Mouse (Mus musculus): ENCODE measurements at regions not wholly inside any gene's neighbourhood (a gene's known extent, or its start where the extent isn't known, plus 50 kb on each side); places are given as distances from the start of the nearest gene placed in this dataset.
A peak's percentile ranks its signal among the peaks of the same experiment; 100 is the strongest.

DNA sequence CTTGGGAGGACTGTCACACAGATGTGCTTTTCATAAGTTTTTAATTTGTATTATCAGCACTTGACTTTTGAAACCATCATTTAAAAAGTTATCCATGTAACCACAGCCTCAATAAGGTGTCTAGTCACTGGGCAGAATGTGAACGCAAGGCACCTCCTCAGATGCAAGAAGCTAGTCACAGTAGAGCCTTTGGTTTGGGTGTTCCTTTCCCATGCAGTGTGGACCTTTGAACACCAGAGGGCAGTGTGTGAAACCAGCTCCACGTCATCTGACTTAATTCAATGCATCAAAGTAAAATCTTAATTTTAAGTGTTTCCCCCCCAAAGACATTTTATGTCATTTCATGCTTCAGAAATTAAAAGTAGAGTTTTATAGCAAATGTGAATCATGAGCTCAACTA is 166.2 kb upstream of the Nabp1 start:
- TF ChIP-seq CTCF (IDR thresholded peaks at IDR 0.05; ENCODE audit: borderline replicate concordance, insufficient read depth, low read depth, low read length) = peak; percentile 92
- TF ChIP-seq POLR2A (IDR thresholded peaks at IDR 0.05; ENCODE audit: borderline replicate concordance, insufficient read depth, low read length) = no peak
